Mouse (Mus musculus) megakaryocyte, embryonic 14.5 days (primary cell): Measurements from ENCODE around the gene Phf14.

Experiments used
- FLI1 ChIP-seq: IDR thresholded peaks from 2 replicates; pipeline ENCODE4 v1.6.1; 2012; ENCODE audit warnings: low read length, inconsistent platforms, mixed read lengths
- GATA1 ChIP-seq: IDR thresholded peaks from 3 replicates; pipeline ENCODE4 v1.6.1; 2012; ENCODE audit warnings: mixed read lengths, low read length, inconsistent platforms, borderline replicate concordance

DNA sequence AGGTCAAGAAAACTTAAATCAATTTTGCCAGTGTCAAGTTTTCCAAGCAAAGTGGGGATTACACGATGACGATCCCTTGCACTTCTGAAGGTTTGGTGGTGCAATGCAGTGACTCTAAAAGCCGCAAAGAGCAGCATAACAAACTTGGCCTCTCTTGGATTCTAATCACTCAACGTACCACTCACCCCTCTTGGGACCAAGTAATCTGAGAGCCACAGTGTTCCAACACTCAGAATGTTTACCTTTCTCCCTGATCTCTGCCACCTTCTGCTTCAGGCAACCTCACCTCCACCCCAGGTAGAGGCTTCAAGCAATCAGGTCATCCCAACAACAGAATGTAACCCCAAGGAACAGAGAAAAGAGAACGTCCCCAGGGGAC, 730 bp upstream of the Phf14 start:
- no peak for TF ChIP-seq FLI1
- TF ChIP-seq GATA1 = no peak
